Mouse (Mus musculus) forebrain, embryonic 13.5 days (tissue): Measurements from ENCODE around the gene N4bp2. TPM values are rescaled to one million over a fixed set of nuclear protein-coding genes. Genes with fewer than 3 reads are reported as not detected.
"Not testable (repeated sequence)": the region's sequence is repeated elsewhere in the genome, so short reads cannot be mapped to it uniquely, and the experiment has no call there.

ENCODE experiments used
- ATAC-seq: fragments of 200-750 bp; cut with Nextera tagmentation; 2 replicates; pipeline ENCODE4 v1.8.0; 2017
- H3K27ac ChIP-seq: fragments of 300-500 bp; sonication (generic); 2 replicates; pipeline ENCODE4 v1.5.1; 2015; ENCODE audit warnings: inconsistent platforms, mild to moderate bottlenecking, moderate library complexity
- H3K27me3 ChIP-seq: fragments of 300-500 bp; sonication (generic); 2 replicates; pipeline ENCODE4 v1.6.1; 2015; ENCODE audit warnings: mild to moderate bottlenecking, inconsistent platforms
- H3K36me3 ChIP-seq: fragments of 300-500 bp; sonication (generic); 2 replicates; pipeline ENCODE4 v1.6.1; 2015; ENCODE audit warnings: mild to moderate bottlenecking, inconsistent platforms; ENCODE audit not compliant: poor library complexity, severe bottlenecking
- H3K4me1 ChIP-seq: fragments of 300-500 bp; sonication (generic); 2 replicates; pipeline ENCODE4 v1.6.1; 2015; ENCODE audit warnings: inconsistent platforms
- H3K4me2 ChIP-seq: fragments of 300-500 bp; sonication (generic); 2 replicates; pipeline ENCODE4 v1.6.1; 2015; ENCODE audit warnings: inconsistent platforms, mild to moderate bottlenecking, moderate library complexity
- H3K4me3 ChIP-seq: fragments of 300-500 bp; sonication (generic); 2 replicates; pipeline ENCODE4 v1.5.1; 2015; ENCODE audit warnings: mild to moderate bottlenecking, inconsistent platforms
- H3K9ac ChIP-seq: fragments of 300-500 bp; sonication (generic); 2 replicates; pipeline ENCODE4 v1.6.1; 2015; ENCODE audit warnings: mild to moderate bottlenecking, inconsistent platforms
- H3K9me3 ChIP-seq: fragments of 300-500 bp; sonication (generic); replicated peaks from 2 replicates; pipeline ENCODE4 v1.6.1; 2016; ENCODE audit warnings: inconsistent platforms
- WGBS: fragments of 180-500 bp; shearing (Covaris S2); methylation state at CpG from one replicate; pipeline ENCODE4 v1.1.7; 2015; 5-methylcytosine and 5-hydroxymethylcytosine counted together
- polyA plus RNA-seq: library from polyadenylated mRNA; unstranded; fragments of >200 nt; fragmentation: Nextera tagmentation; extraction: Ambion mirVana; gene quantifications from 2 replicates; pipeline ENCODE4 v1.2.1, GENCODE M21; 2015

The N4bp2 gene
- 24.7 and 29.5 TPM in 2 replicates for polyA plus RNA-seq

GRCm38 (mm10) chr5:65763088-65763915 is at the start of gene N4bp2:
N4bp2 (plus strand) TSS chr5:65763521.
- WGBS = 0% methylated on average over 46 of the region's 80 CpGs

GRCm38 (mm10) chr5:65715084-65715483 is 48.2 kb upstream of the N4bp2 start:
- no peak overlapping the region for H3K4me2 ChIP-seq
- H3K27ac ChIP-seq = no peak overlapping the region
- ATAC-seq = no peak
- no peaks in the 10 kb centered on the region for H3K27me3 ChIP-seq
- no peak overlapping the region for H3K9ac ChIP-seq
- no peaks in the 10 kb centered on the region for H3K4me1 ChIP-seq
- H3K36me3 ChIP-seq = no peaks in the 10 kb centered on the region
- WGBS = 92% methylated on average over 6 of the region's 6 CpGs
- no peak overlapping the region for H3K4me3 ChIP-seq
- no peaks in the 10 kb centered on the region for H3K9me3 ChIP-seq

More at GRCm38 (mm10) chr5:65763088-65763915, at the start of gene N4bp2:
- Histone ChIP-seq H3K9ac (peak within 1 kb of the TSS; percentile 99), H3K4me1 (peaks cover 17% of the 10 kb centered on the region), H3K4me3 (peak within 1 kb of the TSS; percentile 84), H3K27ac (peak within 1 kb of the TSS; percentile 100), H3K4me2 (peak within 1 kb of the TSS; percentile 66), H3K27me3 (no peaks in the 10 kb centered on the region), H3K9me3 (no peaks in the 10 kb centered on the region), H3K36me3 (no peaks in the 10 kb centered on the region)
- ATAC-seq = peak; percentile 34

- no peaks in the 10 kb centered on the region for H3K27me3 ChIP-seq
- H3K4me3 ChIP-seq = no peak overlapping the region
- ATAC-seq = no peak
- H3K36me3 ChIP-seq = no peaks in the 10 kb centered on the region
- no peak overlapping the region for H3K4me2 ChIP-seq
- H3K9ac ChIP-seq = no peak overlapping the region
- H3K27ac ChIP-seq = no peak overlapping the region
- H3K9me3 ChIP-seq = no peaks in the 10 kb centered on the region
- 88% methylated on average over 18 of the region's 18 CpGs for WGBS
- H3K4me1 ChIP-seq = no peaks in the 10 kb centered on the region
Measured at GRCm38 (mm10) chr5:65717063-65717902, 46.0 kb upstream of the N4bp2 start.

GRCm38 (mm10) chr5:65717903-65718211 is 45.5 kb upstream of the N4bp2 start:
- not testable (repeated sequence) for H3K9ac ChIP-seq, H3K4me1 ChIP-seq, H3K9me3 ChIP-seq, H3K4me3 ChIP-seq, H3K27ac ChIP-seq, ATAC-seq, H3K36me3 ChIP-seq, H3K4me2 ChIP-seq, H3K27me3 ChIP-seq
- WGBS = 91% methylated on average over 8 of the region's 8 CpGs

GRCm38 (mm10) chr5:65718368-65718767 is 45.0 kb upstream of the N4bp2 start:
- no peak overlapping the region for H3K4me2 ChIP-seq
- no peak overlapping the region for H3K4me3 ChIP-seq
- no peak overlapping the region for H3K9ac ChIP-seq
- no peaks in the 10 kb centered on the region for H3K9me3 ChIP-seq
- no peak for ATAC-seq
- no peak overlapping the region for H3K27ac ChIP-seq
- H3K27me3 ChIP-seq = no peaks in the 10 kb centered on the region
- WGBS = 24% methylated on average over 3 of the region's 3 CpGs
- no peaks in the 10 kb centered on the region for H3K4me1 ChIP-seq
- no peaks in the 10 kb centered on the region for H3K36me3 ChIP-seq

GRCm38 (mm10) chr5:65724311-65725054 is 38.8 kb upstream of the N4bp2 start:
- Histone ChIP-seq H3K27ac (peak overlapping the region; percentile 77), H3K4me1 (no peaks in the 10 kb centered on the region), H3K4me3 (peak overlapping the region; percentile 41), H3K9me3 (no peaks in the 10 kb centered on the region), H3K27me3 (no peaks in the 10 kb centered on the region), H3K9ac (peak overlapping the region; percentile 64), H3K36me3 (no peaks in the 10 kb centered on the region), H3K4me2 (peak overlapping the region; percentile 67)
- ATAC-seq = peak; percentile 89
- WGBS = under 1% methylated on average over 23 of the region's 23 CpGs

- Histone ChIP-seq H3K27ac (no peak overlapping the region), H3K27me3 (no peaks in the 10 kb centered on the region), H3K4me2 (no peak overlapping the region), H3K36me3 (no peaks in the 10 kb centered on the region), H3K9ac (no peak overlapping the region), H3K4me3 (no peak overlapping the region), H3K4me1 (no peaks in the 10 kb centered on the region), H3K9me3 (no peaks in the 10 kb centered on the region)
- WGBS = 44% methylated on average over 9 of the region's 9 CpGs
- ATAC-seq = no peak
Measured at GRCm38 (mm10) chr5:65731173-65732007, 31.9 kb upstream of the N4bp2 start.

GRCm38 (mm10) chr5:65735601-65736000 is 27.7 kb upstream of the N4bp2 start:
- Histone ChIP-seq H3K4me3 (no peak overlapping the region), H3K27ac (no peak overlapping the region), H3K36me3 (no peaks in the 10 kb centered on the region), H3K9me3 (no peaks in the 10 kb centered on the region), H3K4me1 (no peaks in the 10 kb centered on the region), H3K4me2 (no peak overlapping the region), H3K9ac (no peak overlapping the region), H3K27me3 (no peaks in the 10 kb centered on the region)
- no peak for ATAC-seq
- WGBS = 84% methylated on average over 2 of the region's 2 CpGs

GRCm38 (mm10) chr5:65739366-65739765 is 24.0 kb upstream of the N4bp2 start:
- ATAC-seq = no peak

GRCm38 (mm10) chr5:65746908-65747307 is 16.4 kb upstream of the N4bp2 start:
- Histone ChIP-seq H3K27me3 (no peaks in the 10 kb centered on the region), H3K36me3 (no peaks in the 10 kb centered on the region), H3K9me3 (no peaks in the 10 kb centered on the region), H3K9ac (no peak overlapping the region), H3K27ac (no peak overlapping the region), H3K4me2 (no peak overlapping the region), H3K4me1 (no peaks in the 10 kb centered on the region), H3K4me3 (no peak overlapping the region)
- ATAC-seq = no peak
- WGBS = 88% methylated on average over 5 of the region's 5 CpGs

More at GRCm38 (mm10) chr5:65739366-65739765, 24.0 kb upstream of the N4bp2 start:
- Histone ChIP-seq H3K36me3 (no peaks in the 10 kb centered on the region), H3K27ac (no peak overlapping the region), H3K9ac (no peak overlapping the region), H3K4me3 (no peak overlapping the region), H3K27me3 (no peaks in the 10 kb centered on the region), H3K4me2 (no peak overlapping the region), H3K9me3 (no peaks in the 10 kb centered on the region), H3K4me1 (no peaks in the 10 kb centered on the region)
- 93% methylated on average over 3 of the region's 3 CpGs for WGBS

GRCm38 (mm10) chr5:65748386-65748785 is 14.9 kb upstream of the N4bp2 start:
- H3K9ac ChIP-seq = no peak overlapping the region
- H3K27me3 ChIP-seq = no peaks in the 10 kb centered on the region
- no peaks in the 10 kb centered on the region for H3K4me1 ChIP-seq
- no peaks in the 10 kb centered on the region for H3K9me3 ChIP-seq
- no peak overlapping the region for H3K4me2 ChIP-seq
- H3K36me3 ChIP-seq = no peaks in the 10 kb centered on the region
- WGBS = 57% methylated on average over 2 of the region's 2 CpGs
- no peak overlapping the region for H3K27ac ChIP-seq
- ATAC-seq = no peak
- H3K4me3 ChIP-seq = no peak overlapping the region
